Mouse (Mus musculus) embryo, embryonic 9.5 days (tissue): ENCODE data around the gene Hif3a.

Experiments
- DNase-seq: peaks from one replicate; pipeline ENCODE4 v3.0.0-alpha.2; 2017; ENCODE audit errors: extremely low spot score

Gene Hif3a

DNA sequence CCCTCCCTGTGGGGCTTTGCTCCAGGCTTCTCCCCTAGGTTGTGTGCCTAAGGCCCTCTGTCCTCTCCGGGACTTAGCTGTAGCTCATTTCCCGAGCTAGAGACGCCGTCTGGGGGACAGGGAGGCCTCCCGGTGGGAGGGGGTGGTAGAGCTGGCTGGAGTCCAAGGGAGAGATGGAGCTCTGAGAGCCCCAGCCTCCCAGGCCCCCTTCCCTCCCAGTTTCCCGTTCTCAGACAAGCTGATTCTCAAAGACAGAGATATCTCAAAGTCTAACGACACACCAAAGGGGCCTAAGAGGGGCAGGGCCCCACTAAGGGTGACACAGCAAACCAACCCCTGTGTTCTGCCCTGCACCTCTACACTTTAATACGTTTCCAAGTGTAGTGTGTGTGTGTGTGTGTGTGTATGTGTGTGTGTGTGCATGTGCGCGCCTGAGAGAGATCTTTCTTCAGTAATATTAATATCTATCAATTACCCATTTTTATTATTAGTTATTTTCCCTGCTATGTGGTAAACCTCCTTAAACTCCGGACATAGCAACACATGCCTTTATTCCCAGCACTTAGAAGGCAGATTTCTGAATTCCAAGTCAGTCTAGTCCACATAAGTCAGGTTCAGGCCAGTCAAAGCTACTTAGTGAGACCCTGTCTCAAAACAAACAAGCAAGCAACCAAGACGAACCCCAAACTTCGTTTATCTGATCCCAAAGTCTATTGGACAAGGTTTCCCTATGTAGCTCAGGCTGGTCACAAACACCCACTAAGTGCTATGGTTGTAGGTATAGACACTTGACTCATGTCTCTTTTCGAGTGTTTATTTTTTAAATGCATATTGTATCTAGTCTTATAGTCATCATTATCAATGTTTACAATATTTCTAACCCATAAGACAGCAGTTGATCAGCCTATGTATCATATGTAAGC is 5.4 kb downstream of the Hif3a start:
- DNase-seq: no peak

DNA sequence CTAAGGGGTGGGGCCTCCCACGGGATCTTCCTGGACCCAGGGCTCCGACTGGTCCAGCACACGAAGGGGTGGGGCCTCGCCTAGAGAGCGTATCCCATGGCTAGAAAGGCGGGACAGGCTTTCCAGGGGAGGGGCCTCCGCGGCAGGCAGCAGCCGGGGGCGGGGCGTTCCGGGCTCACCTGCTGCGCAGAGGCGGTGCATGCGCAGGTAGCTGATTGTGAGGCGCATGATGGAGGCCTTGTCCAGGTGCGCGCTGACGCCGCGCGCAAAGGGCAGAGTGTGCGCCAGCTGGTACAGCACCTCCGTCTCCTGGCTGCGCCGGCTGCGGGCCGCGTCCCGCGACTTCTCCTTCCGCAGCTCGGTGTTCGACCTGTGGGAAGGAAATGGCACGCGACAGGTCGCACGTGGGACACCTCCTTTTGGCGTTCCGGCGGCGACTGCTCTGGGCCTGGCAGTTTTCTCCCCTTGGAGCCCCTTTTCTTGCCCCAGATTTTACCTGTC is 6.1 kb downstream of the Hif3a start:
- DNase-seq: peak; percentile 80

DNA sequence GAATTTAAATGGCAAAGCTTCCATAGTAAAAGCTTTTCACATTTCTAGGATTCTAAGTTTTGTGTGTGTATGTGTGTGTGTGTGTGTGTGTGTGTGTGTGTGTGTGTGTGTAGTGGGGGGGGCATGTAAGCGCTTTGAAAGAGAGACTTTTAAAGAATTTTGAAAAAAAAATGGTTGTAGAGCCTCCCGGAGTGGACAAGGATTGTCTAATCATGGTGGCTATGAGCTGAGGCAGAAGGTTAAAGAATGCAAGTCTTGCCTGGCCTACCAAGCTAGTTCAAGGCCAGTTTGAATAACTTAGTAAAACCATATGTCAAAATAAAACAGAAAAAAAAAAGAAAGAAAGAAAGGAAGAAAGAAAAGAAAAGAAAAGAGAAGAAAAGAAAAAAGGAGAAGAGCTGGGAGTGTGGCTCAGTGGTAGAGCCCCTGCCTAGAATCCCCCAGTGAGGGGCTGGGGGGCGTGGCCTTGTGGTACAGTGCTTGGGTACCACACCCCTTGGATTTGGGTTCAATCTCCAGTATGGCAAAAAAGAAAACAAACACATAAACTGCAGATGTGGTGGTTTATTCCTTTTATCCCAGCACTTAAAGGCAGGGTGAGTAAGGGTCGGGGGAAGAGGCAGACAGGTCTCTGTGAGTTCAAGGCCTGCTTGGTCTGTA is 6.8 kb downstream of the Hif3a start:
- DNase-seq: no peak

DNA sequence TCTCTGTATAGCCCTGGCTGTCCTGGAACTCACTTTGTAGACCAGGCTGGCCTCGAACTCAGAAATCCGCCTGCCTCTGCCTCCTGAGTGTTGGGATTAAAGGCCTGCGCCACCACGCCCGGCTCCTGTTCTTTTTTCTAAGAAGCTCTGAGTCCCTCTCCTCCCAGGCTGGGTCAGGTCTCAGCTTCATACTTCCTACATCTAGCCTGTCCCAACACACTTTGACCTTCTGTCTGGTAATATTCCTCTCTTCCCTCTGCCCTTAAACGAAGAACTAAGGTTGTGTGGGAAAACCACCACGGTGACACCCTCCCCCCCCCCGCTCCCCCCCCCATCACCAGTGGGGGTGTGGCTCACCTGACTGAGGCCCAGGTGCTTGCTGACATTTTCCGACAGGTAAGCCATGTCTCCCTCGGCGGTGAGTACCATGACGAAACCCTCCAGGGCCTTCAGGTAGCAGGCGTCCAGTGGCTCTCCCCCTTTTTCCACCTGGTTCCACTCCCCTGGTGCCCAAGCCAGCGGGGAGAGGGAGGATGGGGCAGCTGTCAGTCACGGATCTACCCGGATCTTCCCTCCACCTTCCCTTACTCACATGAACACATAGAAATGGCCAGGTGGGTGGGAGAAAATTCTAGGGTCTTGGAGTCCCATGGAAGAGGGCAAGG is 7.8 kb downstream of the Hif3a start:
- DNase-seq: no peak

DNA sequence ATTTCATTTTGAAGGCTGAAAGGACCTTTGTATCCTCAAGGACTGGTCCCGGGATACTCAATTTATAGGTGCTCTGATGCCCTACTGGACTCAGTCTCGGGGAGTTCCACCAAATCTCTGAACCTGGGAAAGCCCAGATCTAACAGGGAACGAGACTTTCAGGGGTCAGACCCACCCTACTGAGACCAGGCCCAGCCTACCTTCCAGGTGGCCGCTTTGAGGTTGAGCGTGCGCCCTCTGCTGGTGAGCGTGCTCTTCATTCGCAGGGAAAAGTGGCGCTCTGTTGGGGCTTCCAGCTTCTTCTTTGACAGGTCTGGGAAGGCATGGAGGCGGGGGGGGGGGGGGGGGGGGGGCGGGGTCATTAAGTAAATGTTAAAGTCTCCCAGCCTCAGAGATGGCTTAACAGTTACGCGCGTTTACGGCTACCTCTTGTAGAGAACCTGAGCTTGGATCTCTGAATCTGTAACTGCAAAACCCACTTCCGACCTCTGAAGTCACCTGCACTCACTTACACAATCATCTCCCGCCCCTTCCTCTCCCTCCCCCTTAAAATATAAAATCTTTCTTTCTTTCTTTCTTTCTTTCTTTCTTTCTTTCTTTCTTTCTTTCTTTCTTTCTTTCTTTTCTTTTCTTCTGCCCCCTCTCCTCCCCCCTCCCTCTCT is 11.2 kb downstream of the Hif3a start:
- DNase-seq: peak; percentile 69

DNA sequence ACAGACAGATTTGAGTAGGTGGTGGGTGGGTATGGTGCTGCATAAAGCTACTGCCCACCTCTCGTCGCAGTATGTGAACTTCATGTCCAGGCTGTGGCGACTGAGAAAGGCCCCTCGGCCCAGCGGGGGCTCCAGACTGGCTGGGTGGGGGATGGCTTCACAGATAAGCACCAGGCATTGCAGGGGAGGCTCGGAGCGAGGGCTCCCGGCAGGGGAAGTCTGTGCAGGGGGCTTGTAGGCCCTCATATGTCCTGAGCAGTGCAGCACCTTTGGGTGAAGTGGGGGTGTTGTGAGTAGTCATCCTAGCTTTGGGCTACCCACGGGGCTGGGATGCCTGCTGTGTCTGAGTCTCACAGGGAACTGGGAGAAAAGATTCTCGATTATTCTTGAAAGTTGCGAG is 11.7 kb downstream of the Hif3a start:
- DNase-seq: no peak

DNA sequence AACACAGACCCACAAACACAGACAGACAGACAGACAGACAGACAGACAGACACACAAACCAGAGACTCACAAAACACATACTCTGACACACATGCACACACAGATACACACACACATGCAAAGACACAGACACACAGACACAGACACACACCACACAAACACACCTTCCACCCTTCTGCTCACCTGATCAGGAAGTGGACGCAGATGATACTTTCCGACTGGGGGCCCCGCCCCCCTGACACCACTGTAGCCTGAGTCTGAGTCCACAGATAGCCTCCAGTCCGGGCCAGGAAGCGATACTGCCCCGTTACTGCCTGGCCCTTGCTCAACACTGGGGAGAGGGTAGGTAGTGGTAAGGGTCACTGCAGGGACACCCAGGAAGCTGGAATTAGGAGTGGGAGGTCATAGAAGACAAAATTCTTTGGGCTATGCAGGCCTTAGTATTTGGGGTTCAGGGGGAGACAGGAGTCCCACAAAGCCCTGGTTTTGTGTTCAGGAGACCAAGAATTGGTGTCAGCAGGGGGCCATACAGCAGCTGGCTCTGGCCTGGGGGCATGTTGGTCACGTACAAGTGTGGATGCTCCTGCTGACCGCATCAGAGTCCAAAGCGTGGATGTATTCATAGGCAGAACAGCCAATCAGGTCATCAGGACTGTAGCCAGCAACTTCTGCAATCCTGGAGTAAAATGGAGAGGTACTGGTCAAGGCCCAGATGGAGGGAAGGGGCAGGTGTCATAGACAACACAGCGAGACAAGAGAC is 13.6 kb downstream of the Hif3a start:
- DNase-seq: no peak

DNA sequence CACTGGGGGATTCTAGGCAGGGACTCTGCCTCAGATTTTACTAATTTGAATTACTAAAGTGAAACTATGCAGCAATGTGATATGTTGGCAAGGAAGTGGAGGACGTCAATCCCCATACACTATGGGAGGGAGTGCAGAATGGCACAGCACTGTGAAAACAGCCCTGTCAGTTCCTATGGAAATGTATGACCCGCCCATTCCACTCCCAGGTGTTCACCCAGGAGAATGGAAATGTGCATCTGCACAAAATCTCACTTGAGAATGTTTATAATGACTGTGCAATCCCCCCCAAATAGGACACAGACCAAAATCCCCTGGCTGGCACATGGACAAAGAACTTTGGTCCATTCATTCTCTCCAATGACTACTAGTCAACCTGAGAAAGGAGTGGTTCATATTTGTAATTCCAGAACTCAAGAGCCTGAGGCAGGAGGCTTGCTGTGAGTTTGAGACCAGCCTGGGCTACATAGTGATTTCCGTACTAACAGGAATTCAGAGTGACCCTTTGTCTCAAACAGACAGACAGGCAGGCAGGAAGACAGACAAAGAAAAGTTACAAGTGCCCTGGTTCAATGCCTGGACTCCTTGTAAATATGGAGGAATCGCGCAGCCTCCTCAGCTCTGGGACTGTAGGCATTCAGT is 15.1 kb downstream of the Hif3a start:
- DNase-seq: no peak

DNA sequence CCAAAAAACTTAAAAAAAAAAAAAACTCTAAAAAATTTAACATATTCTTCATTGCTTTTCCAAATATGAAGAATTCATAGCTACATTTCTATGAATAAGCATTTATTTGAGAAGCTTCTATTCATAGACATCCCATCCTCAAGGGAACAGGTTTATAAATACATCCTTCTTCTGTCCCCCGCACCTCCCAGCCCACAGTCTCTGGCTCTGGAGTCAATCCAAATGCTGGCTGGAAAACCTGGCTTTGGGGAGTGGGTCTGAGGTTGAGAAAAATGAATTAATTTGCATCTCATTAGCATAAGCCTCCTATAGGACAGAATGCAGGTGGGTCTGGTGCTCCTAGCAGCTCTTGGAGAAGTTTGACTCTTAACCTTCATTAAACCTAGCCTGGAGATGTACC is 16.5 kb downstream of the Hif3a start:
- DNase-seq: no peak

DNA sequence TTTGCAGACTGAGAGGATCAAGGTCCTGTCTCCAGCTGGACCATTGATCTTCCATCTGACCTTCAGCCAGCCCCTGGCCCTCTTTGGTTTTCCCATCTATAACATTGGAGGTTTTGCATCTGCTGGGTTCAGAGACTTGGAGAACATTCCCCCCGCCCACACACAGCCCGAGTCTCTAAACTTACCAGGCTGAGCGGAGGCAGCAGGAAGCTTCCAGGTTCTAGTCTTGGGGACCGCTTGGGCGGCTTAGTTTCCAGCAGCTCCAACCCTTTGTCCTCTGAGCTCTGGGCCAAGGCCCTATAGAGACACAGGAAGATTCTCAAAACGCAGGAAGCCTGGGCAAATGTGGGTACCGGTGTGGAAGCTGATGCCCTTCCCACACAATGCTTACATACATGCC is 22.9 kb downstream of the Hif3a start:
- DNase-seq: no peak

DNA sequence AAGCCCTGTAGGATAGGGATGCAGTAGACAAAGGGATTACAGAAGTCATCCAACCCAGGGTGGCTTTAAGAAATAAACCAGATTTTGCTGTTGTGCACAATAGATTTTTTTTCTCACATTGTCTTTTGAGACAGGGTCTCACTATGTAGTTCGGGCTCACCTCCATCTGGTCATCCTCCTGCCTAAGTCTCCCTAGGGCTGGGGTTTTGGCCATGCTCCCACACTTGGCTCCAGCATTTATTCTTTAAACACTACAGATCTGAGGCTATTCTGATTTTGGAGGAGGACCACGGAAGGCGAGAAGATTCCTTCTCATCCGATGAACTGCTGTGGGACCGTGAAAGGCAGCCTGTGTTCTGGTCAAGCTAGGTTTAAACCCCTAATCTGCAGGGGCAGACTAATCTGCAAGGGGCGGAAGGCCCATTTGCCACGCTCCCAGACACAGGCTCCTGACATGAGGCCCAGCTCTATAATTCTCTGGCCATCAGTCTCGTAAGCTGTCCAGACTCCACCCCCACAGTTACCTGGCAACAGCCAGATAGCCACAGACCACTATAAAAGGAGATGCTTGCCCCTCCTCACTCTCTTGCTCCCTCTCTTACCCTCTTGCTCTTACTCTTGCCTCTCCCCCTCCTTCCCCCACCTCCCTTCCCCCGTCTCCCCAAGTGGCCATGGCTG is 24.1 kb downstream of the Hif3a start:
- DNase-seq: no peak

DNA sequence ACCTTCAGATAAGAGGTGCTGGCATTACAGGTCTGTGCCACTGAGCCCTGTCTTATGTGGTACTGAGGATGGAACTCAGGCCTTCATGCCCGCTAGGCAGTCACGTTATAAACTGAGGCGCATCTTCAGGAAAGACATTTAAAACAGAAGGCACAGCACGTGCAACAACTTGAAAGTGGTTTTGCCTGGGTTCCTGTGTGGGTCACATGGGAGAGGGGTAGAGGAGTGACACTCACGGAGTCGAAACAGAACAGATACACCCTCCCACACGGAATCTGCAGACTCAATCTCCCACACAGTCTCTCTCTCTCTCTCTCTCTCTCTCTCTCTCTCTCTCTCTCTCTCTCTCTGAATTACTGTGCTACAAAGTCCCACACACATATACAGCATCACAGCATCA is 32.0 kb downstream of the Hif3a start:
- no peak for DNase-seq

DNA sequence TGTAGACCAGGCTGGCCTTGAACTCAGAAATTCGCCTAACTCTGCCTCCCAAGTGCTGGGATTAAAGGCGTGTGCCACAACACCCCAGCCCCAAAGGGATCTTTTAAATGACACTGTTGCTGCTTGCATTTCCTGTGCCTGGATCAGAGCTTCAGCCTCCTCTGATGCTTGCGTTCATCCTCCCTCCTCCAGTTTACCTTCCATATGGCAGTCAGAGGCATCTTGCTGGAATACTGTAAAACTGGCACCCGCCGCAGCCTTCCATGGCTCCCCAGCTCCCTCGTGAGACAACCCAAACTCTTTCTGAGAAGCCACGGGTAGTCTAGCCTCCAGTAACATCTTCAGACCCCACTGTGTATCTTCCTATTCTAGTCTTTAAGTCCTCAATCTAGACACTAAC is 33.3 kb downstream of the Hif3a start:
- DNase-seq: no peak

DNA sequence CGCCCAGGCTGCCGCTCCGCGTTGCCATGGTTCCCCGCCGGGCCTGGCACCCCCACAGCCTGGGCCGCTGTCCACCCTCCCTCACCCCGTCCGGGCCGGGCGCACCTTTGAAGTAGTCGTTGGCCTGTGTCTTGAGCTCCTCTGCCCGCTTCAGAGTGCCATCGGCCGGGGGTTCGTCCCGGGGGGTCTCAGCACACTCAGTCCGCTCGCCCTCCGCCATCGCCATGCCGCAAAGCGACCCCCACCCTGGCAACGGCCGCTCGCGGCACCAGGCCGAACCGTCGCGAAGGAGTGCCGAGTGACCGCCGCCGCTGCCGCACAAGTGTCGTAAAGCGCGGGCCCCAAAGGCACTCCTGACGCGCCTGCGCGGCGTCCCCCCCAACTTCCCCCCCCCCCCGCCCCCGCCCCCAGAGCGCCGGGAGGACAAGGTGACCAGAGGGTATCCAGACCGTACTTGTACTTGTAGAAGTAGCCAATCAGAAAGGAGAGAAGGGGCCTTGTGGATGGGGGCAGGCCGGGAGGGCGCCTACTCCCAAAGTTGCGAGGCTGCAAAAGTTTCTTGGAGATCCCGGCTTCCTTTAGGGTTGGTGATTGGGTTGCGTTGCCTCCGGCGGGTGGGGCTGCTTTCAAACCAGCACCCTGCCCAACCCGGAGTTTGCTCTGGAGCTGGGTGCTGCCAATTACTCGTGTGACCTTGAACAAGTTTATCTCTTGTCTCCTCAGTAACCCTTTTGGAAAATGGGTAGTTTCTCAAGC is 34.5 kb downstream of the Hif3a start, which contains the start of gene Ppp5c:
TSS of gene Ppp5c (minus strand) at position 337 of the 756 bp plus-strand sequence.
- DNase-seq: peak; percentile 98

DNA sequence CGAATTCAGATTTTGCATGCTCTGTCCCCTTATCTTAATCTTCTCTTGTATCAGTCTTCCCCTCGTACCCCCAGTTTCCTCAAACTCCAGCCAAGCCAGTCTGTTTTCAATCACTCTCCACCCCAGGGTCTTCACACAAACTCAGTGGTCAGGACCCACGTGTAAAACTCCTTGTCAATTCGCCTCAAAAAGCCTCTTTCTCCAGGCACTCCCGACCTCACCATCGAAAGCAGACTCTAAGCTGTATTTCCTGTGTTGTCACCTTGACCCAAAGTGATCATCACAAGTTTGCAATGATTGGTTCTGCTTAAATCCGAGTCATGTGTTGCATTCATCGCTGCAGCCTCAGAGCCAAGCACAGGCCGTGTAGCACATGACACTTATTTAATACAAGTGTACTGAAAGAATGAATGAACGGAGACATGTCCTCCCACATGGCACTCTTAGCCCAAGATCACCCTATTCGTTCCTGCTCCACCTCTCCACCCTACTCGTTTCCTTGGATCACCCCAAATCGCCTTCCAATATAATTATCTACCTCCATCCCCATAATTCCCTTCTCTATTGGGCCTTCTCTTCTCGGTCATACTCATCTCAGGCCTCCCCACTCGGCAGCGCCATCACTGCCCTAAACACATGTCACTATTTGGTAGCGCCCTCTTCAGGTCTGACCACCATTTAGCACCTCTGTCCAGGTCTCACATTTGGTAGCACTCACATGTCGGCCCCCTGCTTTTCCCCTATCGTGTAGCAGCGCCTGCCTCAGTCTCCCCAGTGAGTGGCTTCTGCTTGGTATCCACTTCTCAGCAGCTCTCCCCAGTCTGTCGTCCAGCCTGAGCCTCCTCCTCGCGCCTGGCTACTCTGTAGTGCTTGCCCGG is 35.3 kb downstream of the Hif3a start:
- no peak for DNase-seq

DNA sequence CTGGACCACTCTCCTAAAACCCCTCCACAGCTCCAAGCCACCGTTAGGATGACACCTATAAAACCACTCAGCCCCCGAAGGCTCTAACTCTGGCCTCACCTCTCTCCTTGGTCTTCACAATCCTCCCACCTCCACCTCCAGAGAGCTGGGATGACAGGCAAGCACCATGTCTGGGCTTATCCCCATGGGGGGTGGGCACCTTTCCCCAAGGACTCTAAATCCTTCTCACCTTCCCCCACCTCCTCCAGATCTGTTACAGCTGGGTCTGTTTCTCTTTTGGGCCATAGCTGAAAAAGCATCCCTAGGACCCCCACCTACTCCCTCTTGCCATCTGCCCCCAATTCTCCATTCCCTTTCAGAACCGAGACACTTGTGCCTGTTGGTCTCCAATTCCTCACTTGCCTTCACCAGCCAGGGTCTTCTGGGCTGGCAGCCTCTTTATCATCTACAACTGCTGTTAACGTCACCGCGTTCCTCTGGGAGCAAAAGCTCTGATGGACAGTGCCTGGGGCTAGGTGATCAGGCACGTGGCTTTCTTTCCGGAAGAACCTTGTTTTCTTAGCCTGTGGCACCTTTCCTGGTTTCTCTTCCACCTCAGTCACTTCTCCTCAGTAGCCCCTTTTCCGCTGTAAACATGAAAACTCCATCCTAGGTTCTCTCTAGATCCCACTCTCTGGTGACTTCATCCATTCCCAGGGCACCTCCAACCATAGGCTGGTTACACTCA is 36.2 kb downstream of the Hif3a start:
- no peak for DNase-seq

DNA sequence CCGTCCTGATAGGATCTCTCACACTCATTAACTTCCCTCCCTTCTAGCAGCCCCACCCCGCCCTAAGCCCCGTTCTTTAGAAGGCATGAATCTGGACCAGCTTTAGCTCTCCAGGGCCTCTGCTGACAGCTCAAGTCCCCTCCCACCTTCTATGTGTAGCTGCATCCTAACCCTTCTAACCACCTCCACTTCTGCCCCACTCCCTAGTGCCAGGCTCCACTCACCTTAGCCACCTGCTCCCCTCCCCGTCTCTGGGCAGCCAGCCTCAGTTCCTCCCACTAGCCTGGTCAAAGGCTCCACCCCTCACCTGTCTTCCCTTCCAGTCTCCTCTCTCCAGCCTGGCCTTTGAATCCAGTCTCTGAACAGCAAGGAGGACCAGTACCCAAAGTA is 36.7 kb downstream of the Hif3a start:
- DNase-seq: no peak
